Mouse (Mus musculus) myocyte (in vitro differentiated cells): ENCODE results near the gene Dlgap4.

Experiments
- CEBPB ChIP-seq: IDR thresholded peaks from 2 replicates; pipeline ENCODE4 v1.6.1; 2011; ENCODE audit warnings: mild to moderate bottlenecking, moderate library complexity; ENCODE audit not compliant: poor library complexity, insufficient read depth, severe bottlenecking
- E2F4 ChIP-seq: IDR thresholded peaks from one replicate; pipeline ENCODE4 v1.6.1; 2011; ENCODE audit warnings: mild to moderate bottlenecking, control low read depth, moderate library complexity; ENCODE audit not compliant: insufficient read depth
- POLR2A ChIP-seq: IDR thresholded peaks from one replicate; pipeline ENCODE4 v1.6.1; 2011; ENCODE audit warnings: low read depth, mild to moderate bottlenecking, control low read depth, moderate library complexity; ENCODE audit not compliant: insufficient read length
- TCF12 ChIP-seq: IDR thresholded peaks from one replicate; pipeline ENCODE4 v1.6.1; 2011; ENCODE audit warnings: mild to moderate bottlenecking, control low read depth; ENCODE audit not compliant: poor library complexity, insufficient read depth, severe bottlenecking
- TCF3 ChIP-seq: IDR thresholded peaks from one replicate; pipeline ENCODE4 v1.6.1; 2011; ENCODE audit warnings: low read depth, control low read depth; ENCODE audit not compliant: insufficient read length
- USF1 ChIP-seq: IDR thresholded peaks from one replicate; pipeline ENCODE4 v1.6.1; 2011; ENCODE audit warnings: low read depth, mild to moderate bottlenecking, control low read depth, moderate library complexity

- TF ChIP-seq TCF3 = peak; percentile 39
- no peak for TF ChIP-seq POLR2A
- TF ChIP-seq CEBPB = no peak
- TF ChIP-seq USF1 = no peak
- TF ChIP-seq TCF12 = no peak
- no peak for TF ChIP-seq E2F4
These were observed 9.7 kb downstream of the Dlgap4 start for GRCm38 (mm10) chr2:156623246-156623645.
